Mouse (Mus musculus) olfactory bulb, adult 2 months (tissue): Measurements from ENCODE around the gene Cldn14. TPM values are rescaled to one million over a fixed set of nuclear protein-coding genes. Genes with fewer than 3 reads are reported as not detected.
A peak's percentile ranks its signal among the peaks of the same experiment; 100 is the strongest.

Experiments
- H3K27ac ChIP-seq: fragments of 200-500 bp; 2 replicates; pipeline ENCODE4 v1.5.1; 2012; ENCODE audit warnings: low read depth, low read length; ENCODE audit not compliant: insufficient read depth
- H3K4me1 ChIP-seq: fragments of 200-500 bp; 2 replicates; pipeline ENCODE4 v1.6.1; 2012; ENCODE audit warnings: low read length; ENCODE audit not compliant: control insufficient read depth, insufficient read depth
- H3K4me3 ChIP-seq: fragments of 200-500 bp; 2 replicates; pipeline ENCODE4 v1.5.1; 2012; ENCODE audit warnings: mild to moderate bottlenecking, low read depth, low read length, moderate library complexity; ENCODE audit not compliant: insufficient read depth
- CTCF ChIP-seq: fragments of 200-500 bp; IDR thresholded peaks from 2 replicates; pipeline ENCODE4 v1.5.1; 2012; ENCODE audit warnings: low read depth, mild to moderate bottlenecking, low read length, moderate library complexity; ENCODE audit not compliant: insufficient read depth
- POLR2A ChIP-seq: fragments of 200-500 bp; IDR thresholded peaks from 2 replicates; pipeline ENCODE4 v1.6.1; 2012; ENCODE audit warnings: mild to moderate bottlenecking, low read depth, low read length, moderate library complexity; ENCODE audit not compliant: insufficient read depth
- WGBS: fragments of 180-500 bp; shearing (Covaris S2); methylation state at CpG from one replicate; pipeline ENCODE4 v1.1.7; 2018; 5-methylcytosine and 5-hydroxymethylcytosine counted together
- polyA plus RNA-seq: library from polyadenylated mRNA; stranded (reverse); fragments of >200 nt; gene quantifications from 2 replicates; pipeline ENCODE4 v1.2.4, GENCODE M21; 2012; ENCODE audit warnings: low replicate concordance; ENCODE audit not compliant: missing spikeins, insufficient read depth, insufficient read length

Cldn14 gene
- polyA plus RNA-seq, 1 experiment, result not detected

DNA sequence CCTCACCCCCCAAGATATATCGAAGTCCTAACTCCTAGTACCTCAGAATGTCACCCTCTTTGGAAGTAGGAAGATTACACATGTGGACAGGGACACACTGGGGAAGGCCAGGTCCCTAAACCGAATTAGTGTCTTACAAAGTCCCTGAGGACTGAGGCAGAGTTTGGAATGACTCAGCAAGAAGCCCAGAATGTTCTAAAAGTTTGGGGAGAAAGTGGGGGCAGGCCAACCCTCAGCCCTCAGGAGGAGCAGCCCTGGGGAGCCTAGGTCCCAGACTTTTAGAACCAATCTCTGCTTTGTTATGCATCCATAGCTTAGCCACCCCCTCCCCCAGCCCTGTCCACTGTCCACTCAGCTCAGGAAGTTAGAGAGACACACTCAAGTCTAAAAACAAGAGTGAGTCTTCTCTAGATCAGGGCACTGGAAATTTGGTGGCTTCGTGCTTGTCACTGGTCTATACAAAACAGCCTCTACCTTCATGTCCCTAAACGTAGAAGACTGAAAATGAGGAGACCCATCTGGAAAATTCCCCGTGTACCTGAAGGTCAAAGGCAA lies 85.7 kb downstream of the Cldn14 start:
- H3K27ac ChIP-seq, result no peak overlapping the region
- no peak overlapping the region for H3K4me3 ChIP-seq
- peaks cover 7% of the 10 kb centered on the region for H3K4me1 ChIP-seq
- WGBS, result 82% methylated on average over 5 of the region's 5 CpGs
- TF ChIP-seq POLR2A (no peak), CTCF (no peak)

DNA sequence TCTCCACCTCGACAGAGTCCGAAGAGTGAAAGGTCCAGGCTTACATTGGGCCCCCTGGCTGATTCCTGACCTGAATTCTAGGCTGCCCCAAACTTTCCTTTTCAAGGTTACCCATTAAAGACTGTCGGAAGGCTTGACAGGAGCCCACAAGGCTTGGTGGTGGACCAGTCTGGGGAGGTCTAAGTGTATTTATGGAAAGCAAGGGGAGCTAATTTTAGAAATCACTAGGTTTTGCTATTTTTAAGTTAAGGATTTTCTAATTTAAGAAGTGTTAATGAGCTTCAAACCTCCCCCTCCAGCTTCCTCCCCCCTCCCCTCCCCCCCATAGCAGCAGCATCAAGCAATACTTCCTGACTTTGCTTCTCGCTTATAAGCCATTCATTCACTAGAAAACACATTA lies 88.0 kb downstream of the Cldn14 start:
- no peak overlapping the region for H3K27ac ChIP-seq
- TF ChIP-seq POLR2A (no peak), CTCF (no peak)
- H3K4me3 ChIP-seq, result no peak overlapping the region
- peaks cover 7% of the 10 kb centered on the region for H3K4me1 ChIP-seq
- WGBS, result 82% methylated on average over 4 of the region's 4 CpGs

DNA sequence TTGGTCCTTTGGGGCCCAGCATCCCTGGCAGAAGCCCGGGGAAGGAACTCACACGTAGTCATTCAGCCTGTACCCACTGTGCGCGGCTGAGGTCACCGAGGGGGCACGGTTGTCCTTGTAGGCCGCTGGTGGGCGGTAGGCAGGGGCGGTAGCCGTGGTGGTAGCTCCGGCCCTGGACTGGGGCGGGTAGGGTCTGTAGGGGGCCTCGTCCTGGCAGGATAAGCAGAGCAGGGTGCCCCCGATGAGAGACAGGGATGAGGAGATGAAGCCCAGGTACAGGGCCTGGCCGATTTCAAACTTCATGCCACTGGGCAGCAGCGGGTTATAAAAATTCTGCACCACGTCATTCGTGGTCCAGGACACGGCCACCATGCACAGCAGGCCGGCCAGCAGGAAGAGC lies 89.4 kb downstream of the Cldn14 start:
- no peak overlapping the region for H3K4me3 ChIP-seq
- peaks cover 3% of the 10 kb centered on the region; the same call in 1 of the 2 replicates for H3K4me1 ChIP-seq
- 85% methylated on average over 20 of the region's 20 CpGs for WGBS
- H3K27ac ChIP-seq, result no peak overlapping the region
- TF ChIP-seq POLR2A (no peak), CTCF (no peak)

DNA sequence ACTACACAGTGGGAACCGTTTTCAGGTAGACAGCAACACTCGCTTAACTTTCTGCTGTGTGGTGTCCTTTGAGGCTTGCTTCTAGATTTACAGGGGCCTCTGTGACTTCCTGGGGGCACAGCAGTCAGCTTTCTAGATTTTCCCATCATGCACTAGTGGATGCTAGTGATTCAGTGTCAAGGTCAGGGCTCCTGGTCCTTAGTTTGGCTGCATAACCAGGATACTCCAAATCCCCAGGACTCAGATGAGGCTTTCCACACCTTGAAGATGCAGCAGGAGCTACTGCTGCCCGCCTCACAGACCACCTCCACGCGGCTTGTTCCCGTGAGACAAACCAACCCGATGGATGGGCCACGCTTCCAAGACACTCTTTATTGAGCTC lies 90.0 kb downstream of the Cldn14 start:
- no peak overlapping the region; the same call in 1 of the 2 replicates for H3K4me3 ChIP-seq
- 71% methylated on average over 8 of the region's 8 CpGs for WGBS
- H3K4me1 ChIP-seq, result peaks cover 2% of the 10 kb centered on the region; the same call in 1 of the 2 replicates
- H3K27ac ChIP-seq, result no peak overlapping the region
- TF ChIP-seq POLR2A (no peak), CTCF (no peak)

DNA sequence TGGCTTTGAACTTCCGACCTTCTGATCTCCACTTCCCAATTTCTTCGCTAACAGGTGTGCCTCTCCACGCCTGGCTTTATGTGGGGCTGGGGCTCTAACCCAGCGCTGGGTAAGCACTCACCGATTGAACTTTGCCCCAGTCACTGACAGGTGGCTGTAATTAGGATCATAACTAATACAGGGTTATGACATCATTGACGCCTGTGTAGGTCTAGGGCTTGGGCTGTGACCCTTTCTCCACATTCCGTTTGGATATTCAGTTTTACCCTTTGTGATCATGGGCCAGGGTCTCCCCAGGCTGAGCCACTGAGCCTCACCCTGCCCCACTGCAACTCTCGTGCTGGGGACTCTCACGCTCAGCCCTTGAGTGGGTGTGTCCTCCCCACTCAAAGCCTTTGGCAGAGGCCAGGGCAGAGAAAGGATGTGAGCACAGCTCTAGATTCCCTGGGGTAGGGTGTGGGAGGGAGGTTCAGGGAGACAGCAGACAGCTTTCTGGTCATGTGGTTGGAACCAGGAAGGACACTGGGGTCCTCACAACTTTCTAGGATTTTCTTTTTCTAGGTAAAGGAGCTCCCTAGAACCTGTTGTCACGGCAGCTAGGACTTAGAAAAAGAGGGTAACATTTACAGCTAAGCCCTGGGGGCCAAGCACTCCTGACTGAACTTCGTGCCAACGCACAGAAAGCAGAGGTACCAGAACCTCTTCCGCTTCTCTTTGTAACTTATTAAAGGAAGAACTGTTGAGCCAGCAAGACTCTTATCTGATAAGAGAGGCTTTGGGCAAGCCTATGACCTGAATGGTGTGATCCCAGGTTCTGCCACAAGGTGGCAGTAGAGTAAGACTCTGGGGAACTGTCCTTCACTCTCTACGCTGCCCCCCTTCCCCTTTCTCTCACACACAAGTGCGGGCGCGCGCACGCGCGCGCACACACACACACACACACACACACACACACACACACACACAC lies 90.6 kb downstream of the Cldn14 start:
- peak; percentile 47; the same call in 1 of the 2 replicates for TF ChIP-seq CTCF
- TF ChIP-seq POLR2A, result no peak
- no peak overlapping the region for H3K27ac ChIP-seq
- no peak overlapping the region; the same call in 1 of the 2 replicates for H3K4me3 ChIP-seq
- WGBS, result 50% methylated on average over 17 of the region's 22 CpGs
- peaks cover 2% of the 10 kb centered on the region; the same call in 1 of the 2 replicates for H3K4me1 ChIP-seq

DNA sequence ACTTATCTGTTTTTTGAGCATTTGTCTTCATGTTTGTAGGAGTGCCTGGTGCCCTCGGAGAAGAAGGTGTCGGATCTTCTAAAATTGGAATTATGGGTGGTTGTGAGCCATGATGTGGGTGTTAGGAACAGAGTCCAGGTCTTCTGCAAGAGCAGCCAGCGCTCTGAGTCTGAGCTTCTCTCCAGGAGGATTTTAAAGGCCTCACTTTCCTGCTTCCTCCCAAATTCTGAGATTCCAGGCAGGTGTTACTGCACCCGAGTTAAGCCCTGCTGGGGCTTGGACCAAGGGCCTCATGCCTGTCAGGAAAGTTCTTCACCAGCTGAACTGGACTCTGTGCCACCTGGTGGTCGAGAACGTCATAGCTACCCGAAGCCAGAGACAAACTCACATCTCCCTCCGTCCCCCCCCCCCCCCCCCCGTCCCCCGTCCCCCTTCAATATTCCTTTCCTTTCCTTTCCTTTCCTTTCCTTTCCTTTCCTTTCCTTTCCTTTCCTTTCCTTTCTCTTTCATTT lies 93.2 kb downstream of the Cldn14 start:
- TF ChIP-seq CTCF (no peak), POLR2A (no peak)
- H3K4me1 ChIP-seq, result peaks cover 2% of the 10 kb centered on the region; the same call in 1 of the 2 replicates
- H3K4me3 ChIP-seq, result no peak overlapping the region
- 43% methylated on average over 9 of the region's 10 CpGs for WGBS
- no peak overlapping the region for H3K27ac ChIP-seq

DNA sequence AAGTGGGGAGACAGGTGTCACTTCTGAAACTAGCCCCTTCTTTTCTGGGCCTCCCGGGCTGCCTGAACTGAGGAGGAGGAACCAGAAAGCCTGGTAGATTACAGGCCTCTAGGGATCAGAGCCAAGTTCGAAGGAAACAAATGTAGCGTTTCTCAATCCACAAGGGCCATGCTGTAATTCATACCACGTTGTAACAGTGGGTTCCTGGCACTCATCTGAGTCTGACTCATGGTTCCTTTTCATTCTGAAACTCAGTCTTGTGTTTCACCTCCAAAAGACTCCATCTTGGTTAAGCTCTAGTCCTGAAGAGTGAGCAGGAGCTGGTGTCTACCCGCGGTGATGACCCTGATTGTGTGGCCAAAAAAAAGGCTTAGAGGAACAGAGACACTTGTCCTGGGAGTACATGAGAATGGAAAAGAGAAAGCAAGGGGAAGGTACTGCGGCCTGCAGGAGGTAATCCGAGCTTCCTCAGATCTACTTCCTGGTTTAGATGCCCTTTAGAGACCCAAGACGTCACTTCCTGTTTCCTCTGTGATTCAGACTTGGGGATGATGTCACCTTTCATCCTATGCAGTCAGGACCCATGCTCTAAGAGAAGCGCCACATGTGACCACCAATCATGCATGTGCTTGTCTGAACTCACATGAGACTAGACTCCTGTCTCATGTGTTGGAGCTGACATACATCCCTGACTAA lies 94.6 kb downstream of the Cldn14 start:
- no peak overlapping the region for H3K4me3 ChIP-seq
- TF ChIP-seq POLR2A (no peak), CTCF (no peak)
- no peak overlapping the region for H3K27ac ChIP-seq
- peaks cover 2% of the 10 kb centered on the region; the same call in 1 of the 2 replicates for H3K4me1 ChIP-seq
- WGBS, result 61% methylated on average over 10 of the region's 10 CpGs

DNA sequence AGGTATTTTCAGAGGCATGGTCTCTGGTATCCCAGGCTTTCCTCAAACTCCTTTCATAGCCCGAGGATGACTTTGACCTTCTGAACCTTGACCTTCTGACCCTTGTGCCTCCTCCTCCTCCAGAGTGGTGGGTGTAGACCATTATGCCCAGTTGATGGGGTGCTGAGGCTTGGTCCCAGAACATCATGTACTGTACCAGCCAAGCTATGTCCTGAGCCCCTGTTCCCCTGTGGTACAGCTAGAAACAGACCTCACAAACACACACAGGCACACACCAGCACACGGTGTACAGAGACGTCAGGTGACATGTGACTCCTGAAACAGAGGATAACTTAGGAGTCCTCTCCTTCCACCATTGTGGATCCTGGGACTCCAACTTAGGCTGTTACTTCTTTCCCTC lies 95.8 kb downstream of the Cldn14 start:
- WGBS, result 83% methylated on average over 3 of the region's 3 CpGs

More for the DNA sequence above, 95.8 kb downstream of the Cldn14 start:
- no peaks in the 10 kb centered on the region for H3K4me1 ChIP-seq
- no peak overlapping the region for H3K4me3 ChIP-seq
- H3K27ac ChIP-seq, result no peak overlapping the region
- TF ChIP-seq POLR2A, result no peak
